Mouse (Mus musculus) neutrophil, adult 83 days (primary cell): ENCODE results near the gene Tesk1. TPM values are rescaled to one million over a fixed set of nuclear protein-coding genes. Genes with fewer than 3 reads are reported as not detected.

Experiments
- total RNA-seq, 2 experiments: library from RNA; stranded (reverse); gene quantifications; one replicate each; pipeline ENCODE4 v1.2.4; 2023

Gene Tesk1
- total RNA-seq: 1 to 10 TPM; 4.2 to 7.0 TPM

GRCm38 (mm10) chr4:43441639-43442038 is at the start of gene Tesk1:
Gene Tesk1 (plus strand): TSS chr4:43441939.

GRCm38 (mm10) chr4:43428946-43429345 is 12.8 kb upstream of the Tesk1 start, which contains the start of gene Fam166b:
Gene Fam166b (minus strand): TSS chr4:43429134.

GRCm38 (mm10) chr4:43454041-43454836 is 12.5 kb downstream of the Tesk1 start, which contains the start of gene Cd72:
Gene Cd72 (minus strand): TSS chr4:43454628.

GRCm38 (mm10) chr4:43483535-43484091 is 41.9 kb downstream of the Tesk1 start, which contains the start of gene Sit1:
Gene Sit1 (minus strand): TSS chr4:43483734.

GRCm38 (mm10) chr4:43492821-43493185 is 51.1 kb downstream of the Tesk1 start, which contains the start of gene Ccdc107:
Gene Ccdc107 (plus strand): TSS chr4:43492900.

Other genes starting within 250 kb of the Tesk1 start
- not detected for gene Atp8b5, start 174.8 kb upstream of the Tesk1 start, total RNA-seq
- 1 to 10 TPM; 2.5 to 3.2 TPM for gene Rusc2, start 60.0 kb upstream of the Tesk1 start, total RNA-seq
- gene Fam166b, start 12.8 kb upstream of the Tesk1 start, total RNA-seq: not detected
- 1 to 10 TPM; 3.0 to 5.0 TPM for gene Cd72, start 12.7 kb downstream of the Tesk1 start, total RNA-seq
- not detected for gene Sit1, start 41.8 kb downstream of the Tesk1 start, total RNA-seq
- 1 to 10 TPM; 4.0 to 7.5 TPM for gene Ccdc107, start 51.0 kb downstream of the Tesk1 start, total RNA-seq
- 10 to 100 TPM; 27.3 to 36.2 TPM for gene Arhgef39, start 57.8 kb downstream of the Tesk1 start, total RNA-seq
- 1 to 10 TPM; 1.1 to 1.2 TPM for gene Car9, start 65.0 kb downstream of the Tesk1 start, total RNA-seq
- gene Tpm2, start 81.8 kb downstream of the Tesk1 start, total RNA-seq: 1 to 10 TPM; 1.8 TPM
- gene Creb3, start 120.4 kb downstream of the Tesk1 start, total RNA-seq: 10 to 100 TPM; 49.0 to 54.9 TPM
- gene Tln1, start 120.8 kb downstream of the Tesk1 start, total RNA-seq: 100 to 1,000 TPM; 552 to 557 TPM
- 10 to 100 TPM; 50.0 to 56.1 TPM for gene Rgp1, start 136.8 kb downstream of the Tesk1 start, total RNA-seq
- 10 to 100 TPM; 30.8 to 30.9 TPM for gene Gba2, start 136.9 kb downstream of the Tesk1 start, total RNA-seq
- not detected for gene Msmp, start 142.6 kb downstream of the Tesk1 start, total RNA-seq
- under 1 TPM; 0.26 to 0.42 TPM for gene Npr2, start 190.0 kb downstream of the Tesk1 start, total RNA-seq
- not detected for gene Spag8, start 211.7 kb downstream of the Tesk1 start, total RNA-seq
- gene Hint2, start 214.5 kb downstream of the Tesk1 start, total RNA-seq: 10 to 100 TPM; 12.7 to 17.6 TPM
- under 1 TPM; 0.31 to 0.57 TPM for gene Tmem8b, start 227.0 kb downstream of the Tesk1 start, total RNA-seq
- gene Fam221b, start 227.2 kb downstream of the Tesk1 start, total RNA-seq: under 1 TPM in 1 of 2 experiments, not detected in 1; 0.09 TPM